Mouse (Mus musculus) stomach, postnatal 0 days (tissue): ENCODE measurements at regions not wholly inside any gene's neighbourhood (a gene's known extent, or its start where the extent isn't known, plus 50 kb on each side); places are given as distances from the start of the nearest gene placed in this dataset.
A peak's percentile ranks its signal among the peaks of the same experiment; 100 is the strongest.

Experiments used
- ATAC-seq: fragments of 200-750 bp; cut with Nextera tagmentation; 2 replicates; pipeline ENCODE4 v1.8.0; 2017; ENCODE audit not compliant: low FRiP score, low TSS enrichment
- DNase-seq: peaks from one replicate; pipeline ENCODE4 v3.0.0-alpha.2; 2016; ENCODE audit warnings: low spot score
- H3K27ac ChIP-seq: fragments of 300-500 bp; sonication (generic); replicated peaks from 2 replicates; pipeline ENCODE4 v1.5.1; 2014; ENCODE audit warnings: mild to moderate bottlenecking, control low read depth
- H3K27me3 ChIP-seq: fragments of 300-500 bp; sonication (generic); 2 replicates; pipeline ENCODE4 v1.6.1; 2014; ENCODE audit warnings: low read length; ENCODE audit not compliant: control insufficient read depth, insufficient read depth
- H3K36me3 ChIP-seq: fragments of 300-500 bp; sonication (generic); 2 replicates; pipeline ENCODE4 v1.6.1; 2014; ENCODE audit warnings: low read length, mixed read lengths; ENCODE audit not compliant: control insufficient read depth, insufficient read depth
- H3K4me1 ChIP-seq: fragments of 300-500 bp; sonication (generic); replicated peaks from 2 replicates; pipeline ENCODE4 v1.6.1; 2014; ENCODE audit warnings: antibody characterized with exemption; ENCODE audit not compliant: control insufficient read depth, insufficient read depth
- H3K4me2 ChIP-seq: fragments of 300-500 bp; sonication (generic); replicated peaks from 2 replicates; pipeline ENCODE4 v1.6.1; 2014; ENCODE audit warnings: low read depth, mild to moderate bottlenecking, control low read depth, moderate library complexity
- H3K4me3 ChIP-seq: fragments of 300-500 bp; sonication (generic); 2 replicates; pipeline ENCODE4 v1.5.1; 2014; ENCODE audit warnings: low read depth, low read length, control low read depth
- H3K9ac ChIP-seq: fragments of 300-500 bp; sonication (generic); 2 replicates; pipeline ENCODE4 v1.6.1; 2014; ENCODE audit warnings: mild to moderate bottlenecking, low read length, control low read depth, mixed read lengths
- H3K9me3 ChIP-seq: fragments of 300-500 bp; sonication (generic); 2 replicates; pipeline ENCODE4 v1.6.1; 2016; ENCODE audit warnings: low read length; ENCODE audit not compliant: control insufficient read depth
- CTCF ChIP-seq: IDR thresholded peaks from 2 replicates; pipeline ENCODE4 v1.5.1; 2016; ENCODE audit warnings: antibody characterized with exemption, low read depth, mild to moderate bottlenecking, moderate library complexity
- EP300 ChIP-seq: optimal IDR thresholded peaks from 2 replicates; pipeline ENCODE3; 2016; ENCODE audit warnings: antibody characterized with exemption
- WGBS: fragments of 180-500 bp; shearing (Covaris S2); extraction: QIAGEN DNeasy Blood & Tissue Kit; methylation state at CpG from one replicate; pipeline ENCODE4 v1.1.7; 2014; 5-methylcytosine and 5-hydroxymethylcytosine counted together

- no peaks in the 10 kb centered on the region for H3K36me3 ChIP-seq
- 87% methylated on average over 3 of the region's 3 CpGs for WGBS
- no peak for ATAC-seq
- H3K4me2 ChIP-seq = no peak overlapping the region
- H3K9me3 ChIP-seq = no peaks in the 10 kb centered on the region
- no peak overlapping the region for H3K27ac ChIP-seq
- TF ChIP-seq CTCF (no peak), EP300 (no peak)
- no peak overlapping the region for H3K4me3 ChIP-seq
- H3K4me1 ChIP-seq = no peaks in the 10 kb centered on the region
- no peaks in the 10 kb centered on the region for H3K27me3 ChIP-seq
- DNase-seq = no peak
- H3K9ac ChIP-seq = no peak overlapping the region
Measured at GRCm38 (mm10) chr8:86320938-86321337, 259.5 kb downstream of the Abcc12 start.

- Histone ChIP-seq H3K4me1 (no peaks in the 10 kb centered on the region), H3K27me3 (no peaks in the 10 kb centered on the region), H3K4me3 (no peak overlapping the region), H3K9ac (no peak overlapping the region), H3K36me3 (no peaks in the 10 kb centered on the region), H3K27ac (no peak overlapping the region), H3K4me2 (no peak overlapping the region), H3K9me3 (no peaks in the 10 kb centered on the region)
- no peak for DNase-seq
- no peak for TF ChIP-seq CTCF
- no peak for TF ChIP-seq EP300
- no peak for ATAC-seq
- 44% methylated on average over 3 of the region's 3 CpGs for WGBS
Measured at GRCm38 (mm10) chr8:86318531-86318930, 262.0 kb downstream of the Abcc12 start.

- DNase-seq = no peak
- TF ChIP-seq CTCF (no peak), EP300 (no peak)
Measured at GRCm38 (mm10) chr8:86316236-86316635, 264.2 kb downstream of the Abcc12 start.

GRCm38 (mm10) chr8:86309460-86309859, 271.0 kb downstream of the Abcc12 start:
- no peak overlapping the region for H3K4me3 ChIP-seq
- no peaks in the 10 kb centered on the region for H3K27me3 ChIP-seq
- H3K4me2 ChIP-seq = no peak overlapping the region
- 75% methylated on average over 2 of the region's 2 CpGs for WGBS
- H3K9ac ChIP-seq = no peak overlapping the region
- TF ChIP-seq EP300 = no peak
- TF ChIP-seq CTCF = no peak
- ATAC-seq = no peak
- no peaks in the 10 kb centered on the region for H3K4me1 ChIP-seq
- no peak for DNase-seq
- H3K27ac ChIP-seq = no peak overlapping the region
- no peaks in the 10 kb centered on the region for H3K36me3 ChIP-seq
- no peaks in the 10 kb centered on the region for H3K9me3 ChIP-seq

More at GRCm38 (mm10) chr8:86316236-86316635, 264.2 kb downstream of the Abcc12 start:
- H3K27me3 ChIP-seq = no peaks in the 10 kb centered on the region
- H3K9ac ChIP-seq = no peak overlapping the region
- no peaks in the 10 kb centered on the region for H3K9me3 ChIP-seq
- no peaks in the 10 kb centered on the region for H3K36me3 ChIP-seq
- H3K27ac ChIP-seq = no peak overlapping the region
- ATAC-seq = no peak
- H3K4me3 ChIP-seq = no peak overlapping the region
- no peaks in the 10 kb centered on the region for H3K4me1 ChIP-seq
- 69% methylated on average over 7 of the region's 7 CpGs for WGBS
- no peak overlapping the region for H3K4me2 ChIP-seq

GRCm38 (mm10) chr8:86307339-86307738, 273.1 kb downstream of the Abcc12 start:
- TF ChIP-seq CTCF (no peak), EP300 (no peak)
- ATAC-seq (no peak), DNase-seq (no peak)
- Histone ChIP-seq H3K4me1 (no peaks in the 10 kb centered on the region), H3K36me3 (no peaks in the 10 kb centered on the region), H3K4me2 (no peak overlapping the region), H3K27me3 (no peaks in the 10 kb centered on the region), H3K4me3 (no peak overlapping the region), H3K9ac (no peak overlapping the region), H3K9me3 (no peaks in the 10 kb centered on the region), H3K27ac (no peak overlapping the region)
- 80% methylated on average over 3 of the region's 3 CpGs for WGBS

- no peak overlapping the region for H3K9ac ChIP-seq
- H3K27ac ChIP-seq = no peak overlapping the region
- no peak for DNase-seq
- H3K4me2 ChIP-seq = no peak overlapping the region
- no peak overlapping the region for H3K4me3 ChIP-seq
- TF ChIP-seq CTCF = peak; percentile 33; the same call in 1 of the 2 replicates
- no peak for TF ChIP-seq EP300
- H3K36me3 ChIP-seq = no peaks in the 10 kb centered on the region
- no peaks in the 10 kb centered on the region for H3K9me3 ChIP-seq
- ATAC-seq = no peak
- H3K4me1 ChIP-seq = no peaks in the 10 kb centered on the region
- WGBS = 50% methylated on average over 4 of the region's 4 CpGs
- no peaks in the 10 kb centered on the region for H3K27me3 ChIP-seq
Measured at GRCm38 (mm10) chr8:86301885-86302509, 278.5 kb downstream of the Abcc12 start.
